In genomic region chr16:31428675-31429470, GRCm38 (mm10) we compare ENCODE assay signal across 8 mouse cellular contexts. TPM values are rescaled to one million over a fixed set of nuclear protein-coding genes. Genes with fewer than 3 reads are reported as not detected.
DNase-seq lines count a peak whose midpoint lies in the region; ATAC-seq and TF ChIP-seq lines count a peak whose summit lies in the region.

No protein-coding gene starts in this region.

- no peaks in the 10 kb centered on the region for H3K36me3 ChIP-seq in heart, embryonic 13.5 days
- H3K36me3 ChIP-seq in liver, embryonic 12.5 days: no peaks in the 10 kb centered on the region
- no peaks in the 10 kb centered on the region for H3K36me3 ChIP-seq in stomach, postnatal 0 days (ENCODE audit: control insufficient read depth, insufficient read depth, low read length)

- peak; percentile 19 to 37 for DNase-seq in heart, adult 18-20 months
- DNase-seq in heart, postnatal 25 days (ENCODE audit: low spot score): no peak
- DNase-seq in embryo, embryonic 10.5 days (ENCODE audit: low spot score): peak; percentile 69
- DNase-seq in kidney, postnatal 14 days: peak; percentile 52
- DNase-seq in naive thymus-derived CD4-positive, alpha-beta T cell, adult 2 months (ENCODE audit: low read depth): peak; percentile 79
- DNase-seq in stomach, postnatal 0 days (ENCODE audit: low spot score): peak; percentile 79

- no peak for ATAC-seq in heart, embryonic 13.5 days (ENCODE audit: extremely low read depth, insufficient number of reproducible peaks, low FRiP score, low TSS enrichment)
- ATAC-seq in liver, embryonic 12.5 days: 0 out of 2 replicates have a peak, but pooled peaks have one; percentile 23
- ATAC-seq in stomach, postnatal 0 days (ENCODE audit: low FRiP score, low TSS enrichment): peak; percentile 73

- H3K9me3 ChIP-seq in heart, embryonic 13.5 days: no peaks in the 10 kb centered on the region
- H3K9me3 ChIP-seq in liver, embryonic 12.5 days (replicated peaks): no peaks in the 10 kb centered on the region
- H3K9me3 ChIP-seq in stomach, postnatal 0 days (ENCODE audit: control insufficient read depth, low read length): no peaks in the 10 kb centered on the region

- H3K4me2 ChIP-seq in heart, embryonic 13.5 days: peak overlapping the region; percentile 99
- peak overlapping the region; percentile 99 for H3K4me2 ChIP-seq in liver, embryonic 12.5 days
- H3K4me2 ChIP-seq in stomach, postnatal 0 days (replicated peaks; ENCODE audit: low read depth): peak overlapping the region; percentile 95

- no peak overlapping the region for H3K27ac ChIP-seq in heart, embryonic 13.5 days (replicated peaks)
- H3K27ac ChIP-seq in liver, embryonic 12.5 days: 0 out of 2 replicates have a peak overlapping the region, but pooled peaks have one; percentile 3
- peak overlapping the region; percentile 87 for H3K27ac ChIP-seq in stomach, postnatal 0 days (replicated peaks)

- no peak for TF ChIP-seq EP300 in stomach, postnatal 0 days (optimal IDR thresholded peaks at IDR 0.05)

- H3K4me3 ChIP-seq in heart, embryonic 13.5 days: peak overlapping the region; percentile 63
- H3K4me3 ChIP-seq in liver, embryonic 12.5 days: peak overlapping the region; percentile 65
- H3K4me3 ChIP-seq in stomach, postnatal 0 days (ENCODE audit: low read depth, low read length): peak overlapping the region; percentile 61

- peak; percentile 39 for TF ChIP-seq CTCF in stomach, postnatal 0 days (IDR thresholded peaks at IDR 0.05; ENCODE audit: low read depth)

- intact Hi-C loops in heart, postnatal 25 days (cut with DNase I): no loop called here

- H3K27me3 ChIP-seq in heart, embryonic 13.5 days (replicated peaks): peaks cover 37% of the 10 kb centered on the region
- H3K27me3 ChIP-seq in liver, embryonic 12.5 days (replicated peaks): peaks cover 48% of the 10 kb centered on the region
- H3K27me3 ChIP-seq in stomach, postnatal 0 days (ENCODE audit: control insufficient read depth, insufficient read depth, low read length): no peaks in the 10 kb centered on the region

- peak overlapping the region; percentile 72 for H3K9ac ChIP-seq in heart, embryonic 13.5 days
- peak overlapping the region; percentile 59 for H3K9ac ChIP-seq in liver, embryonic 12.5 days
- H3K9ac ChIP-seq in stomach, postnatal 0 days (ENCODE audit: low read length): peak overlapping the region; percentile 75

- under 1% methylated on average over 65 of the region's 65 CpGs for WGBS in heart, embryonic 13.5 days
- under 1% methylated on average over 65 of the region's 65 CpGs for WGBS in liver, embryonic 12.5 days (ENCODE audit: insufficient replicate concordance)
- WGBS in stomach, postnatal 0 days: 0% methylated on average over 65 of the region's 65 CpGs

- H3K4me1 ChIP-seq in heart, embryonic 13.5 days: peaks cover 24% of the 10 kb centered on the region
- peaks cover 65% of the 10 kb centered on the region for H3K4me1 ChIP-seq in liver, embryonic 12.5 days
- H3K4me1 ChIP-seq in stomach, postnatal 0 days (replicated peaks; ENCODE audit: control insufficient read depth, insufficient read depth): peaks cover 2% of the 10 kb centered on the region; the same call in 1 of the 2 replicates

RNA-seq across cellular contexts. Expression of gene Bdh1, which starts 6.8 kb away (rescaled TPM):
- 100 to 1,000 TPM; 240 to 275 TPM for total RNA-seq in heart, adult 18-20 months (2021)
- 1 to 10 TPM; 7.0 to 7.6 TPM for total RNA-seq in heart, postnatal 25 days (2021)
- polyA plus RNA-seq in heart, embryonic 13.5 days (2015; fragmentation: Nextera tagmentation; extraction: Ambion mirVana): 9.7 and 10.8 TPM in 2 replicates
- 45.8 and 46.6 TPM in 2 replicates for polyA plus RNA-seq in liver, embryonic 12.5 days (2016; fragmentation: Nextera tagmentation; extraction: Ambion mirVana)
- polyA plus RNA-seq in stomach, postnatal 0 days (2015; fragmentation: Nextera tagmentation; extraction: Ambion mirVana): 115 and 125 TPM in 2 replicates
